Mouse (Mus musculus): ENCODE data around the gene Nudc. TPM values are rescaled to one million over a fixed set of nuclear protein-coding genes. Genes with fewer than 3 reads are reported as not detected.
"Not testable (repeated sequence)": the region's sequence is repeated elsewhere in the genome, so short reads cannot be mapped to it uniquely, and the experiment has no call there.

Nudc gene
- total RNA-seq, 2 experiments from 2014 or later = 135 to 141 TPM

DNA sequence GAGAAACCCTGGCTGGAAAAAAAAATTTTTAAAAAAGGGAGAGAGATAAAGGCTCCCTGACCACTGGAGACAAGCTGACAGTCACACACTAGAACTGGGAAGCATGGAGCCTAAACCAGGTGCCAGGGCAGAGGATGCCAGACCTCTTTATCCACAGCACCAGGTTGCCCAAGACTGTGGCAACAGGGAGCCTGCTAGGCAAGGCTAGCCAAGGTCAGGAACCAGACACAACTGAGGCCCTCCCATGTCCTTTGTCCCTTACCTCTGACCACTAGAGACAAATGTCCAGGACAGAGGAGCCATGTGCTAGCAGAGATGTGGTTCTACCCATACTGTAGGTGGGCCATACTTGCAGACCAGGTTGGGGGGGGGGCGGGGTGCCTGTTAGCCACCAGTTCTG is 6.2 kb upstream of the Nudc start:
- DNase-seq (ENCODE audit: low spot score in 2 of 2) = no peak

DNA sequence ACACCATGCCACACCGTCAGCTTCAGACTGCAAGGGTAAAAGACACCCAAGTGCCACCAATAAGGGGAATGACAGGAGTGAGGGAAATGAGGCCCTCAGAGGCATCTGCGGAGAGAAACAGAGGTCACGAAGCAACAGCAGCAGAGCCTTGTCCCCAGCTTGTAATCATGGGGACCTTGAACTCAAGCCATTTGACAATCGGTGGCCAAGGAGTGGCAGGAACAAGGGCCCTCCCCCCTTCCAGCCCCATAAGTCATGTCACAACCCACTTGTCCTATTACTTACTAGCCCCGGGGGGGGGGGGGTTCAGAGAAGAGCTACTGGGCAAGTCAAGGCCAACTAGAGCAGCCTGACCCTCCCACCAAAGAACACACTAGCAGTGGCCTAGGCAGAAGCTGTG is 9.1 kb downstream of the Nudc start:
- DNase-seq (ENCODE audit: low spot score in 2 of 2) = no peak

DNA sequence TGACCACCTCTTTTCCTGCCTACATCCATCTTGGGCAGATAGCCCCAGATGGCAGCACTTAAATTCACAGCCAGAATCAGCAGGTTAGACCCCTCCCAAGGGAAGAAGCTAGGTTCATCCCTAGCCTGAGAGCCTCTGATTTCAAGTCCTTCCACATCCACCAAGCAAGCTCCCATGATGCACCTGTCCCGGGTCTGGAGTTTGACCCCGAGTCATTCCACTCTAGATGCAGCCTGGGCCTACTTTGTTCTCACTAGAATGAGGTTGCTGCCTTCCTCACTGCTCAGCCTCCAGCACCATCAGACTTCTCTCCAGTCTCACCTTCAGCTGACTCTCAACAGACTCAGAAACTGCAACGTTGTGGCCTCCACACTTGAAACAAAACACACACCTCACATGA is 9.7 kb downstream of the Nudc start:
- DNase-seq (ENCODE audit: low spot score in 2 of 2) = no peak

DNA sequence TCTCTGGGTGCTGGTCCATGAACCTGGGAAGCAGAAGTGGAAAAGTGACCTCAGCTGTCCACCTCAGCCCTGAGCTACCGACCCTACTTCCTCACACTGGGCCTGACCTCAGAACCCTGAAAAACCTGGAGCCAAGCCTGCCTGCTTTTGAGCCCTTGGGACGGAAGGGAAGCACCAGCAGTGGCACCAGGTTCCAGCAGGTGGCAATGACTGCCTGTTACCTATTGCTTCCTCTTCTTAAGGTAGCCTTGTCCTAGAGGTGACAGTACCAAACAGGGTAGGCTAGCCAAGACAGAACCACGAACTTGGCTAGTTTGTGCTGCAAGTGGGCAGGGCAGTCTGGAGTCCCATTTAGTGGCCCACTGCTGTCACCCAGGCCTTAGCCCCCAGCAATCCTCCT is 13.0 kb downstream of the Nudc start:
- no peak for DNase-seq (ENCODE audit: low spot score in 2 of 2)

DNA sequence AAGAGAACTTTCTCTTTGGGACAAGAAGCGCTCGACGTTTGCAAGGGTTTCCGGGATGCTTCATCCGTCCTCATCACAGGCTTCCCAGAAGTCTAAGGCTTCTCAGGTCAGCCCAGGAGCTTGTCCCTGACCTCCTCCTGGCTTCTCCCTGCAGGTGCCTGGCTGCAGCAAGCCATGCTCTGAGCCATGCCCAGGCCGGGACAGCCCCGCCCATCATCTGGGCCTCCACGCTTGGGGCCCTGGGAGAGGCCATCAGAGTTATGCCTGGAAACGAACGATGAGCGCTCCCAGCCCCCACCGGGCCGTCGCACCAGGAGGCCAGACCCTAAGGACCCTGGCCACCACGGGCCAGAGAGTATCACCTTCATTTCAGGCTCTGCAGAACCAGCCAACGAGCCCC is 18.0 kb downstream of the Nudc start:
- no peak for DNase-seq (ENCODE audit: low spot score in 2 of 2)

DNA sequence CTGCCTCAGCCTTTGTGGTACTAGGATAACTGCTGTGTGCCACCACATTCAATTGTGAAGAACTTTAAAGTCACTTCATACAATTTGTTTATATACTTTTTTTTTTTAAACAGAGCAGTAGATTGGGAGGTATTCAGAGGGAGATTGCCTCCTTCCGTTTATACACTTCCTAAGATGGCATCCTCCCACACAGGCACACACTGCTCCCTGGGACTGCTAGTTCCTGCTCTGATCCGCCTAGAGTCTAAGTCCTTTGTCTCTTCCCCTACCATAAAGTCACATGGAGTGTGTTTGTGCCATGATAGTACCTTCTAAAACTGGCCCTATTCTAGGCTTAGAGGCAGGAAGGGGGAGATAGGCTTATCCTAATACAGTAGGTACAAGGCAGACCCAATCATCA is 24.3 kb downstream of the Nudc start:
- no peak for DNase-seq (ENCODE audit: low spot score in 2 of 2)

DNA sequence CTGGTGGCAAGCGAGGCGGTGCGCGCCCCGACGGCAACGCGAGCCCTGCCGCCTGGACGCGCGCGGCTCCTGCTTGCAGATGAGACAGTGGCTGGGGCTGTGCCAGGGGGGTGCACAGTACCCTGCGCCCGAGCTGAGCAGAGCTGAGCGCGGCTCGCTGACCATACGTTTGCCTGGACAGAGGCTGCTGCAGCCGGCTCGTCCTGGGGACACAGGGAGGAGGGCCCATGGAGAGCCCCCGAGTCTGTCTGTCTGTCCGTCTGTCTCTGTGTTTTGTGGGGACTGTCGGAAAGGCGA is 26.5 kb downstream of the Nudc start:
- no peak for DNase-seq (ENCODE audit: low spot score in 2 of 2)

DNA sequence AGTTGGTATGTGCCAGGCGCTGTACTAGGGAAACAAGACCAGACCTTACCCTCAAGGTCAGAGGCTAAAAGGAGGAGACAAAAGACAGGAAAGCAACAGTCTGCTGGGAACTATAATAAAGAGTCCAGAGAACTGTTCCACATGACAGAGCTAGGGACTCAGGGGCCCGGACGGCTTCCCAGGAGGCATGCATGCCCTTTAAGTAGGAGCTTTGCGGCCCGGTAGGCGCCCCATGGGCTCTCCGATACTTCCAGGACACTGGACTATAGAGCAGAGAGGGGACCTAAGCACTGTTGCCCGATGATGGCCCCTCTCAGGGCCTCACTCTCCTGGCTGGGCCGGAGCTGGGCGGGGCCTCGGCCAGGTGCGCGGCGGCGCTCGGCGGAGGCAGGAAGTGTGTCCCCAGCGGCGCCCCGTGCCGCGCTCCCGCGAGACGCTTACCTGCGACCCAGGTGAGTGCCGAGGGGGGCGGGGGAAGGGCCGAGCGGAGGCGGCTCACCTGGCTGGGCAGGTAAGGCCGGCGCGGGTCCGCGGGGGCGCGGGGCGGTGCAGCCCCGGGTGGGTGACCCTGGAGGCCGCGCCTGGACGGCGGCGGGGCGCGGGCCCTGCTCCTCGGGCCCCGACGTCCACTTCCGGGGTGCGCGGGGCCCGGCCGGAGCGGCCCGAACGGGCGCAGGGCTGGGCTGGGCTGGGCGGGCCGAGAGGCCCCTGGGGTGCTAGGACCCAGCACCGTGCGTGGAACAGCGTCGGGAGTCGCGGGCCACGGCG is 27.0 kb downstream of the Nudc start, which contains the start of gene Kdf1:
Gene Kdf1, plus strand, starts transcription at position 363 of the 768 bp plus-strand sequence.
- DNase-seq (ENCODE audit: low spot score in 2 of 2) = no peak

DNA sequence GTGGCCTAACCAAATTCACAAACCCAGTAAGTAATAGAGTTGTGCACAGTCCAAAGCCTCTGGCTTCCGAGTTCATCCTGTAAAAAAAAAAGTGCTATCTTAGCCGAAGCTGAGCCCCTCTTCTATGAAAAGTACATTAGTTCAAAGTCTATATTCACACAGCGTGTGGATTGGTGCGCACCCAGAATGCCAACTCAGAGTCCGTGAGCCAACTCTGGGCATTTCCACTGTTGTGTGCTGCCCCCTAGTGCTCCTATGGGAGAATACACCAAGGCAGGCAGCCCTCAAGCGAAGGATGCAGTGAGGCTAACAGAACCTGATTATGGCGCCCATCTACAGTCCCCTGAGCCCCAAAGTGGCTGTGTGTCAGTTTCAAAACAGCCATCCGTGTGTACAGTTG is 32.8 kb downstream of the Nudc start:
- DNase-seq (ENCODE audit: low spot score in 2 of 2) = peak; percentile 64 to 89

DNA sequence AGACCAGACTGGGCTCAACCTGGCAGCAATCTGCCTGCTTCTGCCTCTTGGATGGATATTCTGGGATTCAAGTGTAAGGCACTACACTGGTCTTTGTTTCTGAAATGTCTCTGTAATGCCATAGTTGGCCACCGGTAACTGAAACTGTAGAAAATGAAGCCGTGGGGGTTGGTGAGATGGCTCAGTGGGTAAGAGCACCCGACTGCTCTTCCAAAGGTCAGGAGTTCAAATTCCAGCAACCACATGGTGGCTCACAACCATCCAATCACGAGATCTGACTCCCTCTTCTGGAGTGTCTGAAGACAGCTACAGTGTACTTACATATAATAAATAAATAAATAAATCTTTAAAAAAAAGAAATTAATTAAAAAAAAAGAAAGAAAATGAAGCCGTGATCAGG is 33.3 kb downstream of the Nudc start:
- not testable (repeated sequence) for DNase-seq (ENCODE audit: low spot score in 2 of 2)

DNA sequence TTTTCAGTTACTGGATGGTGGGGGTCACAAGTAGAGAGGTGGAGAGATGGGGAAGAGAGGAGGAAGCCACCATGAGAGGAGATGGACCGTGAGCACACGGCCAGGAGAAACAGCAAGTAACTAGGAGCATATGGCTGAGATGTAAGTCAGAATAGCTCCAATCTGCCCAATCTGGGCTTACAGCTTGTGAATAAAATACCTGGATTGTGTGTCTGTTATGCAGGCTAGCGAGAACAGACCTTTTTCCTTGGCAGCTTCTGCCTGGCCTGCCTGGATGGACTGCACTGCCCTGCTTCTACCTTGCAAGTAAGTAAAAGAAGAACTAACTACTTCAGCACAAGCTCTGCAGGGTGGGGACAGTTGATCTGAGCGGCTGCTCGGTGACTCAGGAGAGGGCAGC is 34.7 kb downstream of the Nudc start:
- DNase-seq (ENCODE audit: low spot score in 2 of 2) = no peak

DNA sequence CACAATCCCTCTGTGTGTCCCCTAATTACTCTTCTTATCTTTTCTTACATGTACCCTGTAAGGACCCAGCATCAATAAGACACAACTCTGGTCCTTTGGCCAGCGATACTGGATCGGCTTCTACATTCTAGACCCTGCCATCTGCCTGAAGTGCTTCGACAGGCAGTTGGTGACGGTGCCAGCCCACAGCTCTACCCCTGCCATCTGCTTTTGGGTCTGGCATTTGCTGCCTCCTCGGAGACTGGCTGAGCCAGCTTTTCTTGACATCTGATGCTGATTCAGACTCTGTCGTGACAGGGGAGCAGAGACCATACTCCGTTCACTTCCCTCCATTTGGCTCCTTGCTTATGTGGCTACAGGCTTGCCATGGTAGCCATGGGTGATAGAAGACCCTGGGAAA is 36.8 kb downstream of the Nudc start:
- DNase-seq (ENCODE audit: low spot score in 2 of 2) = peak; percentile 80 to 86

DNA sequence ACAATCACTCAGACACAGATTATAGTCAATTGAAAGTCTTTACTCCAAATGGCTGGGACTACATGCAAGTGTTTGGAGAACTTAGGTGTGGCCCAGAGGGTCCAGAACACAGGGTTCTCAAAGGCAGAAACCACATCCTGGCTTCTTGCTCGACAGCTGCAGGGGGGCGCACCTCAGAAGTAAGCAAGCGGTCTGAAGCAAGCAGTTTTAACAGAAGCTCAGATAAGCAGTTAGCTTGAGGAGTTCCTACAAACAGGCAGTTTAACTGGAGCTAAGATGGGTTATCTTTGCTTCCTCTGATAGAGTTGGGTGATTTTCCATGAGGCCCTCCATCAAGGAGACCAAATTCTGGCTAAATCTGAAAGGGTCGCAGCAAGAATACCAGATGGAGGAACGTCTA is 39.2 kb downstream of the Nudc start:
- no peak for DNase-seq (ENCODE audit: low spot score in 2 of 2)

DNA sequence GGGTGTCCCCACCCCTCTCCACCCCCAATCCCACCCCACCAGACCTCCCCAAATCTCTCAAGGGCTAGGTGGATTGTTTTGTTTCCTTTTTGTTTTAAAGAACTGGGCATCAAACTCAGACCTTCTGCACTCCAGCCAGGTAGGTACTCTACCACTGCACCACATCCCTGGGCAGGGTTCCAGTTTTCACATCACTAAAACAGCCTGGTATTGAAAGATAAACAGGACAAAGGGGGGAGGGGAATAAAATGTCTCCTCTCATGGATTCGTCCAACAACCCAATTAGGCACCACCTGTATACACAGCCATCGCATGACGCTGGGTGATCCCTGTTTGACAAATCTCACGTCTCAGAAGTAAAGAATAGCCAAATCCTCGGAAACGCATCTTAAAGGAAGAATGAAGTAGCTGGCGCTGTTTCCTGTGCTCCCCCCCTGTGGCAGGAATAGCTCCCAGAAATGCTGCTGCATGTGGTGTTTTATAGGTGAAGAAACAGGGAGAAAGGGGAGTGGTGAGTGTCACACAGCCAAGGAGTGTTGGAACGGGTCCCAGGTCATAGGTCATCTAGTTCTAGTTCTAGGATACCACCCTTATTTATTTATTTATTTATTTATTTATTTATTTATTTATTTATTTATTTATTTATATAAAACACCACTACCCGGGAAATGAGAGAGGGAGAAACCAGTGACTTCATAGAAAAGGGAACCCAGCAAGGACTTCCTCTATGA is 40.9 kb downstream of the Nudc start:
- DNase-seq (ENCODE audit: low spot score in 2 of 2) = no peak

DNA sequence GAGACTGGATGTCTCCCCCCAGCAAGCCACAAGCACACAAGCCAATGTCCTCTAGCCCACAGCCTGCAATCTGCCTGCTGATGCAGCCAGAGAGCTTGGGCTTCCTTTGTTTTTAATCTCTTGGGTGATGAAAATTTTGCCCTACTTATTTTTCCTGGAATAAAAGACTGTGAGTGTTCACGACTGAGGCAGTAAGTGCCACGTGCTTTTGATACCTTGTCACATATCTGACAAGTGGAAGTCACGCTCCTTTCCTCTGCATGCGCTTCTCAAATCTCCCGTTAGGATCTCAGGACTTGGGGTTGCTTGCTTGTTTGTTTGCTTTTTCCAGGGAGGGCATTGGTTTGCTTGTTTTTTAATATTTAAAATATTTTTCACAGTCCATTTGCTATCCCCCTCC is 41.5 kb downstream of the Nudc start:
- no peak for DNase-seq (ENCODE audit: low spot score in 2 of 2)

DNA sequence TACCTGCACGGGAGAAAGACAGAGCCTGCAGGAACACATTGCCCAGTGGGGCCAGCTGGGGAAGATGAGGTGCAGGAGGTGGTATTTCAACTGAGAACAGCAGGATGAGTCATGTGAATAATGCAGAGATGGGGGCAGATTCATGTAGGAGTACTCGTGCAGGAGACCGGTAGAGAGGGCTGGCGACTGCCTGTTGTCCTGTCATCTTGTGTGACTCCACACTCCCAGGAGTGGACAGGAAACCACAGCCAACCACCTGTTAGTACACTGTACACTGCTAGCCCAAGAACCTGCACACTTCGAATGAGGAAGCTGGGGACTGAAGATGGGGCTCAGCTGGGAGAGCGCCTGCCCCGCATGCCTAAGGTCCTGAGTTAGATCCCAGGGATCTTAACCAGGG is 44.3 kb downstream of the Nudc start:
- DNase-seq (ENCODE audit: low spot score in 2 of 2) = no peak

DNA sequence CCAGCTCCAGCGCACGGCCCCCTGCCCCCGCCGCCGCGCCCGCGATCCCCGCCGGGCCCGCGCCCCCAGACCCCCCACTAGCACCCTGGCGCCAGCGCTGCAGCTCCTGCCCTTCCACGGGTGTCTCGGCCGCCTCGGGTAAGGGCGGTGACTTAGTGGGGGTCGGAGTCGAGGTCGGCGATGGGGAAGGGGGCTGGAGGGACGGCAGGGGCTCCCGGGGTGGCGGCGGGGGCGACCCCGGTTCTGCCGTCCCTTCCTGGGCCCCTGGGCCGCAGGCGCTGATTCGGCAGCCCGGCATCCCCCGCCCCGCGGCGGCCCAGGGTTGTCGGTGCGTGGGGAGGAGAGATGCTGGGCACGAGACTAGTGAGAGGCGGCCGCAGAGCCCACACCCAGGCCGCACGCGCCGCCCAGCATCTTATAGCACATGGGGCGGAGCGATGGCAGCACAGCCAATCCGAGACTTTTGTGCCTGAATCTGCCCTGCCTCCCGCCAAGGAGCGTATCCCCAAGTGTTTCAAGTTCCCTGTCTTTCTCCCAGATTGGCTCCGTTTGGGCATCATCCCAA is 47.6 kb downstream of the Nudc start, which contains the start of gene Trnp1:
Gene Trnp1, minus strand, starts transcription at position 391 of the 565 bp plus-strand sequence.
- DNase-seq (ENCODE audit: low spot score in 2 of 2) = peak; percentile 85 to 88

DNA sequence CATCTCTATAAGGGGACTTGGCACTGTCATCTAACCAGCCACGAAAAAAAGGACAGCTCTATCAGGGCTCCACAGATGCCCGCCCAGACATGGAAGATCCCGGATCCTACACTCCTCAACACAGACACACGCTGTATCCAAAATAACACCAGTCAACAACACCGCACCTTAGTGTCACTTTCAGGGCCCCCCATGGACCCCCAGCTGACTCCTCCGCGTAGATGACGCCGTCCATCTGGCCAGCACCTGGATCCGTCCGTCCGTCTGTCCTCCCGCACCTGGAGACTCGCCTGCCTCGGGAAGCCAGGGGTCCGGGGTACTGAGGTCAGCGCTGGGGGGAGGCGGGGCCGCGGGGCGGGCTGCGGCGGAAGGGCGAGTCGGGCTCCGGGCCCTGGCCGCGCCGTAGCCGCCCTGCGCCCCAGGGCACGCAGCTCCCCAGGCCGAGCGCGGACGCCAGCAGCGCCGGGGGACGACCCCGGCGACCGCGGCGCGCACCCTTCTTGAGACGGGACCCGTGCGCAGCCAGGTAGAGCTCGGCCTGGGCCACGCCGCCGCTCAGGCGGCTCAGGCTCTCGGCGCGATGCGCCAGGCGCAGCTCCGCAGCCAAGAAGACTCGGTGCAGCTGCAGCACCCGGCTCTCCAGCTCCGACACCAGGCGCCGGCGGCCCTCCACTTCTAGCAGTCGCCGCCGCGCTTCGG is 48.2 kb downstream of the Nudc start:
- DNase-seq (ENCODE audit: low spot score in 2 of 2) = no peak

DNA sequence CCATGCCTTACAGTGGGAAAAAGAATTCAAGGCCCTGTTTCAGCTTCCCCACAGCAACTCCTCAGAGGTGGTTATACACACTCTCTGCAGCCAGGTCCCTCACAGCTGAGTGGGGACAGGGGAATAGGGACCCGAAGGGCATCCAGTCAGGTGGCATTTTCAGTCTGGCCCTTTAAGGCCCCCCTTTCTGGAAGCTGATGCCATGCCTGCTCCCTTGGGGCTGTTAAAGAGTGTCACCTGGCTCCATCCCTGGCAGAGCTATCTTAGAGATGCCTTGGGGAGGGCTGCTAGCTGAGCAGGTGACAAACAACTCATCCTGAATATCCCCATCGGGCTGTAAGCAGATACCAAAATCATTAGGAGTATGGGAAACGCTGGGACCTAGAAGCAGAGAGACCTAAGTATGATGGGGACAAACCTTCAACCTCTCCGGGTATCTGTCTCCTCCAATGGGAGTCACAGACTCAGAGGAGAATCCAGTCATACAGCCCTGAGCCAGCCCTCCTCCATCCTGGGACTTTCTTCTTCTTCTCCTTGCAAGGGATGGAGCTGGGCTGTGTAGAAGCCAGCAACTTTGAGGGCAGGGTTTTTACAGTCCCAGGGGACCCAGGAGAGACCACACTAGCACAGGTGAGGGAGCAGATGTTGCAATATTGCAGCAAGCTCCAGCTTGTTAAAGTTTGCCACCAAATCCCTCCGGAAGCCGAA is 48.9 kb downstream of the Nudc start:
- no peak for DNase-seq (ENCODE audit: low spot score in 2 of 2)

DNA sequence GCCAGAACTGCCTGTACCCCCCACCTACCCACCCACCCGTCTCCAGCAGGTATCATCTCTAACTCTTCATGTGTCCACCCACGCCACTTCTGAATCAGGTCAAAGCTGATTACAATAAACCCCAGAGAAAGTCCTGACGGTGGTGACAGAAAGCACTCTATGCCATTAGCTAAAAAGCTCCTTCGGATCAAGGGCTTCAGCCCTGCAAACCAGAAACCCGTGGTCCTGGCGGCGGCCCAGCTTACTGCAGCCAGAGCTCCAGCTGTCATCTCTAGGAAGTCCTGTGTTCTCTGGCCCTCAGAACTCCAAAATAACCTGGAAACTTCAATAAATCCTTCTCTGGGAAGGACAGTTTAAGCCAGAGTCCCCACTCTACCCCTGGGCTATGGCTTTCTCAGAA is 50.1 kb downstream of the Nudc start:
- no peak for DNase-seq (ENCODE audit: low spot score in 2 of 2)

DNA sequence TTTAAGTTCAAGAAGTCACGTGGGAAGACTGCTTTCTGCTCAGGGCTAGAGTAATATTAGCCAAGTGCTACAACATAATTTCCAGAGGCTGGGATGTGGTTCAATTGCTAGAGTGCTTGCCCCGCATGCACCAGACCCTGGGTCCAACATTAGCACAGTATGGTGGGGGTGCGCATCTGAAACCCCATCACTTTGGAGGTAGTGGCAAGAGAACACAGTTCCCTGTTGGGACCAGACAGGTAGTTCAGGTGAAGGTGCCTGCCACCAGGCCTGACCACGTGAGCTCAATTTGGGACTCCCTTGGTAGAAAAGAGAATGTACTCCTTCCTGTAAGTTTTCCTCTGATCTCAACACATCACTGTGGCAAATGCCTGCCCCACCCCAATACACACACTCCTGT is 50.9 kb downstream of the Nudc start:
- DNase-seq (ENCODE audit: low spot score in 2 of 2) = no peak

All from layer of hippocampus, adult 18-20 months (tissue).